Mouse (Mus musculus) cerebellum, adult 8-10 months (tissue): ENCODE measurements around the gene Idnk.

ENCODE experiments used
- DNase-seq: peaks from one replicate; pipeline ENCODE4 v3.0.0; 2022

Gene Idnk

GRCm38 (mm10) chr13:58147760-58148159, 9.7 kb upstream of the Idnk start:
- no peak for DNase-seq

GRCm38 (mm10) chr13:58148256-58148831, 9.1 kb upstream of the Idnk start:
- DNase-seq: peak; percentile 37

- no peak for DNase-seq
Observed at GRCm38 (mm10) chr13:58149033-58149558, 8.4 kb upstream of the Idnk start.

DNA sequence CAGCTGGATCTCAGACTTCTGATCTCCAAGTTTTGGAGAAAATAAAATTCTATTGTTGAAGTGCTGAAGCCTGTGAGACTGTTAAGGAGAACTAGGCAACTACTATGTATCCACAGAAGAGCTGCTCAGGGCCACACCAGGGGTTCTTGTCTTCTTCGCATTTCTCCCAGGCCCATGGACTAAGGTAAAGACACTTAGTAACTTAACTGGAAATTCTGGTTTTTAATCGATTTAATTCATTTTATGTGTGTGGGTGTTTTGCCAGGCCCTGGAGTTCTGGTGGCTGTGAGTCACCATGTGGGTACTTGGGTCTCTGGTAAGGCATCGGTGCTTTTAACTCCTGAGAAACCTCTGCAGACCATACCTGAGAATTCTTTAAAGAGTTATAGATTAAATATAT, 7.8 kb upstream of the Idnk start:
- DNase-seq: no peak

GRCm38 (mm10) chr13:58150442-58150841, 7.0 kb upstream of the Idnk start:
- no peak for DNase-seq

DNA sequence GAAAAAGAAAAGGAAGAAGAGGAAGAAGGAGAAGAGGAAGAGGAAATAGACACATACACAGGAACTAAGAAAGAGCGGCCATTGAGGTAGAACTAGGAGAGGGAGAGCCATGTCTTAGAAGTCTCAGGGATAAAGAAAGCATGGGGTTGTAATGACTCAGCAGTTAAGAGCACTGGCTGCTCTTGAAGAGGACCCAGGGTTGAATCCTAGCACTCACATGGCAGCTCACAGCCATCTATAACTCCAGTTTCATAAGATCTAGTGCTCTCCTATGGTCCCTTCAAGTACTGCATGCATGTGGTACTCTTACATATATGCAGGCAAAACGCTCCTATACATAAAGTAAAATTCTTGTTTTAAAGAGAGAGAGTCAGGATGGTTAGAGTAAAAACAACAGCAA, 1.4 kb upstream of the Idnk start:
- no peak for DNase-seq

DNA sequence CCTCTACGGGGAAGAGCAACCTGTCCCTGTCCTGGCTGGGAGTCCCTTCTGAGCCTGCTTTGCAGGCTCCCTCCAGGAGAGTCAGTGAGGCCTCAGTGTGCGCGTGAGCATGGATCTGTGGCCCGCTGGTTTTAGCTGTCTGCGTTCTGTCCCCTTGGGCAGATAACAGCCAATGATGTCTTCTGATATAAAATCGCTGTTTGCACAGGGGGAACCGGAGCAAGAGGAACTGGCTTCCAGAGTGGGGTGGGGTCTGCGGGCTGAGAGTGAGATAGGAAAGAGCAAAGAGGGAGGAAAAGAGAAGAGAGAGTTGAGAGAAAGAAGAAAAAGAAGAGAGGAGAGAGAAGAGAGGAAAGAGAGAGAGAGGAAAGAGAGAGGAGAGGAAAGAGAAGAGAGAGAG, 413 bp upstream of the Idnk start:
- DNase-seq: peak; percentile 26

DNA sequence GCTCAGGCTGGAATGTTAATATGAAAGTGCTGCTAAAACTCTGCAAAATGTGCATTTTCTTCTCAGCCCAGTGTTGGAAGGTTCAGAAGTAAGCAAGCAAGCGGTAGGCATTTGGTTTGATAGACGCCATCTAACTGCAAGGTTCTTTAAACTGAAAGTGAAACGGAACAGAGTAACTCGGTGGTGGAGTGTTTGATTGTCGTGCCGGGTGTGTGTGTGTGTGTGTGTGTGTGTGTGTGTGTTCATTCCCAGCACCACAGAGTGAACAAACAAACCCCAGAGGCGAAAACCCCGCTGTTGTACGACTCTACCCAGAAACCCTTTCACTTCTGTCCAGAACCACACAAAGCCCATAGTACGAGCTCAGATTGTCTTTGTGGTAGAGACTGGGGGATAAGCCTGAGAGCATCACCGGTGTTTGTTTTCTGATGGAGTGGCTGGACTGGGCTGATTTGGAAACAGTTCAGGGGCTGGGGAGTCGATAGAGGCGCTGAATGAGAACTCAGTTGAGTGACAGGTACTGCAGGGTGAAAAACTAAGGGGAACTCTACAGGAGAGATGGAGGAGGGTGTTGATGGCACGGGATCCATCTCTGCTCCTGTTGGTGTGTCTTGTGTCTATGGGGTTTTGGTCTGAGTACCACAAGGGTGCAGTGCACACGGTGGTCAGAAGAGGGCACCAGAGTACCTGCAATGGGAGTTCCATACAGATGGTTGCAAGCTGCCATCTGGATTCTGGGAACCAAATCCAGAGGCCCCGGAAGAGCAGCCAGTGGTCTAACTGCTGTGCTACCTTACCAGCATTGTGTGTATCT, 857 bp downstream of the Idnk start:
- peak; percentile 83 for DNase-seq

GRCm38 (mm10) chr13:58160761-58161160, 3.3 kb downstream of the Idnk start:
- DNase-seq: no peak

DNA sequence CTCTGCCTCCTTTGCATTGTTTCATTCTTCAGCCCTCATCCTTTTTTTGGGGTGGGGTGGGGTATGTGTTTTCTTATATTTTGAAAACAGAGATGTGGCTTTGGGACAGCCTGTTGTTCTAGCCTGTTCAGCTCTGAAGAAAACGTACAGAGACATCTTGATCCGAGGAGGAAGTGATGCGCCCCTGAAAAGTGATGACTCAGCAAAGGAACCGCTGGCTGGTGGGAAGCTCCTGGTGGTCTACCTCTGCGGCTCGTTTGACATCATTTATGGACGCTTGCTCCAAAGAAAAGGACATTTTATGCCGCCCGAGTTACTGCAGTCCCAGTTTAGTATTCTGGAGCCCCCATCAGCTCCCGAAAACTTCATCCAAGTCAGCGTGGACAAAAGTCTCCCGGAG, 5.9 kb downstream of the Idnk start:
- no peak for DNase-seq

DNA sequence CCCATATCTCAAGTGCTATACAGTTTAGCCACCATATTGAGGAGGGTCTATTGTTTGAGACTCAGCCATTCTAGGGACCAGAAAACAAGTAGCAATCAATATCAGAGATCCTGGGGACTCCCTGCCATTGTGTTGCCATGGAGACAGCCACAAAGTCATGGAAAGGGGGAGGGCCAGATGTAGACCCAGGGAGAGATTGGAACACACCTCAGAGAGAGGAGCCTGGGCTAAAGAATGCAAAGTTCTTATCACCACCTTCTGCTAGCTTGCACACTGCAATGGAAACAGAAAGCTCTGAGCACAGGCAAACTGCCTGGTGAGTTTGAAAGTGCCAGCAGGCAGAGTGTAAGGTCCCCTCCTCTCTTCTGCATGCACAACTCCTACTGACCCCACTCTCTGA, 10.7 kb downstream of the Idnk start:
- DNase-seq: no peak

- DNase-seq: no peak
Observed at GRCm38 (mm10) chr13:58176105-58176504, 18.7 kb downstream of the Idnk start.

- peak; percentile 100 for DNase-seq
Observed at GRCm38 (mm10) chr13:58177511-58178208, 20.2 kb downstream of the Idnk start.

DNA sequence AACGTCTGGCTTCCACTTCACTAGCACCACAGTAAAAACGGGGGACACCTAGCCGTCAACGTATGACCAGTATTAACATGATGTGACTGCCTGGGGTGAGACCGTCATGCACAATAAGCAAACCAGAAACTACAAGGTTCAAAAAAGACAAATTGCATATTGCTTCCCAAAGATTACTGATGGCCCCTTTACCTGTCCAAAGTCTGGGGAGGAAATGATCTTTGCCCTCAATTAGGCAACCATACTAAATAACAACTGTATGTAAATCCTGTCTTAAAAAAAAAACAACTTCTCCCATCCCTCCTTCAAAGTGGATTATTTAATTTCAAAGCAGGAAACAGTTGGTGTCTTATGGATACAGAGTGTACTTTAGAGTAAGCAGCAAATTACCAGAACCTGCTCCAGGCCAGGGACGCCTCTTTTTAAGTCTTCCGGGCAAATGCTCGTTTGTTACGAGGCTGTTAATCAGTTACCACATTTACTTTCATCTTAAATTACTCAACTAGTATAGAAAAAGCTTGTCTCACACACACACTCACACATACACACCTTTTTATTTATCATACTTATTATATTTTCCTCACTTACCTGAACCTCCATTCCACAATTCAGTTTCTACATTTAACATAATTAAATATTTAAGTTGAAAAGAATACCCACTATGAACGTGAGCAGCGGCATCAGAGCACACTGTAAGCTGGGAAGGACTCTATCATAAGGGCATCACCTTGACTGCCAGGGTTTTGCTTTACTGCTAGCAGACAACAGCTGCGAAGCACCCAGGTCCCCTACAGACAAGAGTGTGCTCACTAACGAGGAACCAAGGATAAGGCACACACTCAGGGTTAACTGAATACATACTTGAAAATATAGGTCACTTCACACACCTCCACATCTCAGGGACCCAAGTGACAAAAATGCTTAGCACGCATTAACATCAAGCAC, 24.4 kb downstream of the Idnk start:
- no peak for DNase-seq

- DNase-seq: no peak
Observed at GRCm38 (mm10) chr13:58184111-58184510, 26.7 kb downstream of the Idnk start.

GRCm38 (mm10) chr13:58186281-58186680, 28.8 kb downstream of the Idnk start:
- no peak for DNase-seq

GRCm38 (mm10) chr13:58187751-58188150, 30.3 kb downstream of the Idnk start:
- no peak for DNase-seq

DNA sequence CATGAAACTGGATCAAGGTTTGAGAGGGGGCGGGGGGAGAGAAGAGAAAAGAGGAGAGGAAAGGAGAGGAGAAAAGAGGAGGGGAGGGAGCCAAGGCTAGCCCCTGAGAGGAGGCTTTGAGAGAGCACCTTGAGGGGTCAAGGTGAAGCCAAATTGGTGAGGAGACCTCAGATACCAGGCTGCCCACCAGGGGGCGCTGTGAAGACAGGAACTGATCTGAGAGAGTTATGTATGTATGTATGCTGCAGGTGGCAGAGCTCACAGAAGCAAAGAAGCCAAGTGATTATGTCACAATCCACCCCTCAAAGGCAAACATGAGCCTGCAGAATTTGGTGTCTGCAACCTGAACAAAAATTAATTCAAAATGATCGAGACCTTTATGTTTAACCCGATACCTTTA, 31.0 kb downstream of the Idnk start:
- DNase-seq: peak; percentile 89

DNA sequence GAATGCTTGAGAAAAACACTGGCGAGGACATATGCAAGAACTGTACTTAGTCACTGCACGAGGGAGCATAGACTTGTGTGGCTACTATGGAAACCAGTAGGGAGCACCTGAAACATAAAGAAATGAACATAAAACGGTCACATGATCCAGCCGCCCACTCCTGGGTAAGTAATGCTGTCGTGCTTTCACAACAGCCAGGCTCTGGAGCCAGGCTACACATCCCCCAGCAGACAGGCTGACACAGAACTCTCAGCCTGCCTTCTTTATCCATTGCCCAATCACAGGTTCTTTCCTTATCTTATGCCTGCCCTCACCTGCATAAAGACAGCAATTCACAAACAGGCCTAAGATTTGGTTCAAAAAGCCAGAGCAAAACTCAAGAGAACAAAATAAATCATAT, 32.0 kb downstream of the Idnk start:
- no peak for DNase-seq

GRCm38 (mm10) chr13:58191516-58191915, 34.1 kb downstream of the Idnk start:
- DNase-seq: no peak

- DNase-seq: no peak
Observed at GRCm38 (mm10) chr13:58192146-58192545, 34.7 kb downstream of the Idnk start.

- no peak for DNase-seq
Observed at GRCm38 (mm10) chr13:58193221-58193620, 35.8 kb downstream of the Idnk start.

DNA sequence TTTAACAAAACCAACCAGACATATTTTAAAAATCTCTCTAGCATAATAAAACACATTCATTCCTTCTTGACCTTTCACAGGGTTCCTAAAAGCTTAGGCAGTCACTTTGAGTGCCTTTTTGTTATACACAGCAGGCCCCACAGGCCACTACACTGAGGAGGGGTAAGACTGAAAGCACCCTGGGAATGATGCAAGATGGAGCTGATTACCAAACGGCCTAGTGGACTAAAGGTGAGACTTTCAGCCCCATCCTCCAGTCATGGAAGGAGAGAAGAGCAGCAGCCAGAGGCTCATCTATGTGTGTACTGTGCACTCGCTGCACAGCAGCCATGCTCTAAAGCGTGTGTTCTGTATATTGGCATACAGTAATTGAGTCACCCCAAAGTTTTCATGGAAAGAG, 37.5 kb downstream of the Idnk start:
- no peak for DNase-seq
